Mouse (Mus musculus): Measurements from ENCODE around the gene Lrsam1. TPM values are rescaled to one million over a fixed set of nuclear protein-coding genes. Genes with fewer than 3 reads are reported as not detected.
A peak's percentile ranks its signal among the peaks of the same experiment; 100 is the strongest.
"Not testable (repeated sequence)": the region's sequence is repeated elsewhere in the genome, so short reads cannot be mapped to it uniquely, and the experiment has no call there.

Lrsam1 gene
- total RNA-seq (2014; rRNA removed) (31.4 and 37.3 TPM in 2 replicates), polyA plus RNA-seq (2015; fragmentation: Nextera tagmentation; extraction: Ambion mirVana) (25.3 and 26.2 TPM in 2 replicates)

DNA sequence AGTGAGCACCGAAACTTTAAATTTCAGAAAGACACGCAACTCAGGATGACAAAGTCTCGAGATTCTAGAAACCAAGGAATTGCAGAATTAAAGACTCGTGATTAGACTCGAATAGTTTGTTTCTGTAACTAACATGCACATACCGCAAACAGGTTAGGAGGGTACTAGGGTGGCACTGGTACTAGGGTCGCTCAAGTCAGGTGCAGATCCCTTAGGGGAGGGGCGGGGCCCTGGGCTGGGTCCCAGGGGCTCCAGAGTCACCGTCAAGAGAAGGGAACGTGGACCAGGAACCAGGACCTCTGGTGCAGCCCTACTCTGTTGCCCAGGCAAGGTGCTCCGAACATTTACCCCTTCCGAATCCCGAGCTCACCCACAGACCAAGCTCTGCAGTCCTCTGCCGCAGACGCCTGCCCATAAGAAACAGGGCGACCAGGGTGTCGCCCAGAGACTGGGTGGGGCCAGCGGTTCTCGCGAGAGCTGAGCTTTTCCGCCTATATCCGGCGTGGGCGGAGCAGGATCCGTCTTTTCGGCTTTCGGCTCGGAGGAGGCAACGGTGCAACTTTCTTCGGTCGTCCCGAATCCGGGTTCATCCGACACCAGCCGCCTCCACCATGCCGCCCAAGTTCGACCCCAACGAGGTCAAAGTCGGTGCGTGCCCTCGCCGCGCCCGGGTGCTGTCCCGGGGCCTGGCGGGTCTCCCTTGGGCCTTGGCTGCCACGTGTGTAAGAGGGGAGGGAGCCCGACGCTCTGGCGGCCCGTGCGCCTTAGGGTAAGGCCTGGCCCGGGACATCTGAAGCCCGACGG, at the start of gene Lrsam1, which contains the start of gene Rpl12:
Lrsam1 (minus strand) TSS at position 423 of the 804 bp plus-strand sequence.
Rpl12 (plus strand) TSS at position 368 of the 804 bp plus-strand sequence.
- Histone ChIP-seq H3K9ac (replicated peaks; ENCODE audit: low read length, poor library complexity, severe bottlenecking) (peak within 1 kb of the TSS; percentile 90), H3K4me2 (ENCODE audit: low read depth, low read length, poor library complexity, severe bottlenecking) (peak within 1 kb of the TSS; percentile 85), H3K27me3 (ENCODE audit: insufficient read depth, low read length) (no peaks in the 10 kb centered on the region), H3K36me3 (ENCODE audit: insufficient read depth, low read length) (peaks cover 17% of the 10 kb centered on the region), H3K4me1 (ENCODE audit: insufficient read depth, low read length) (0 out of 2 replicates have a peak, but pooled peaks cover 6% of the 10 kb centered on the region), H3K4me3 (ENCODE audit: low read depth, low read length) (peak within 1 kb of the TSS; percentile 51), H3K9me3 (ENCODE audit: low read length) (no peaks in the 10 kb centered on the region), H3K27ac (ENCODE audit: low read depth, low read length) (peak within 1 kb of the TSS; percentile 79)
- peak; percentile 94 for ATAC-seq (ENCODE audit: low FRiP score)
- TF ChIP-seq CTCF (IDR thresholded peaks at IDR 0.05): no peak
- 3% methylated on average over 53 of the region's 55 CpGs for WGBS
- peak; percentile 97 for DNase-seq (ENCODE audit: low spot score)

DNA sequence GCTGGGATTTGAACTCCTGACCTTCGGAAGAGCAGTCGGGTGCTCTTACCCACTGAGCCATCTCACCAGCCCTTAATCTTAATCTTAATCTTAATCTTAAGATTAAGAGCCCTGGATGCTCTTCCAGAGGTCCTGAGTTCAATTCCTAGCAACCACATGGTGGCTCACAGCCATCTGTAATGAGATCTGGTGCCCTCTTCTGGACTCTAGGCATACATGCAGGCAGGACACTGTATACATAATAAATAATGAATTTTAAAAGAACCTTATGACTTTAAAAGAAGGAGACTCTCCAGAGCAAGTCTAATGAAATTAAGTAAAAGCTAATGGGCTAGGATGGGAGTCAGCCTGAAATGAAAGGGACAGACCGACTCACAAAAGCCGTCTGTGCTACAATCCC, 47.6 kb upstream of the Lrsam1 start:
- not testable (repeated sequence) for H3K9ac ChIP-seq (replicated peaks; ENCODE audit: low read length, poor library complexity, severe bottlenecking); H3K4me1 ChIP-seq (ENCODE audit: insufficient read depth, low read length); ATAC-seq (ENCODE audit: low FRiP score); DNase-seq (ENCODE audit: low spot score); H3K4me2 ChIP-seq (ENCODE audit: low read depth, low read length, poor library complexity, severe bottlenecking); H3K4me3 ChIP-seq (ENCODE audit: low read depth, low read length); H3K27ac ChIP-seq (ENCODE audit: low read depth, low read length); H3K27me3 ChIP-seq (ENCODE audit: insufficient read depth, low read length); H3K9me3 ChIP-seq (ENCODE audit: low read length)
- peaks cover 44% of the 10 kb centered on the region for H3K36me3 ChIP-seq (ENCODE audit: insufficient read depth, low read length)
- 83% methylated on average over 4 of the region's 4 CpGs for WGBS
- TF ChIP-seq CTCF (IDR thresholded peaks at IDR 0.05): peak; percentile 54

DNA sequence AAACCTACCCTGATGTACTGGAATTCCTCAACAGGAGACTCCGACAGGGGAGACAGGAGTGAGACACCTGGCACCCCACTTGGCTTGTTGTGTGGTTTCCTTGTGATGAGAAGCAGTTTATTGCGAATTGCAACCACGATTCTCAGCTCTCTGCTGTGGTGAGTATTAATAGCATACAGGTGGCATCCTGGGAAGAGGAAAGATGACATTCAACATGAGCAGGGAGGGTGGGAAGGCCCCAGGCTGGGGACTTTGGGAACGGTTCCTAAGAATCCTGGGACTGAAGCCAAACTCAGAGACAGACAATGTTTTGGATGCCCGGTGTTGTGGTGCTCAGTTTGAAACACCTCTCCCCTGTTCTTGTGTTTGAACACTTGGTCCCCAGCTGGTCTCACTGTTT, 43.6 kb upstream of the Lrsam1 start:
- no peaks in the 10 kb centered on the region for H3K9me3 ChIP-seq (ENCODE audit: low read length)
- no peaks in the 10 kb centered on the region for H3K27me3 ChIP-seq (ENCODE audit: insufficient read depth, low read length)
- no peak overlapping the region for H3K9ac ChIP-seq (replicated peaks; ENCODE audit: low read length, poor library complexity, severe bottlenecking)
- H3K4me2 ChIP-seq (ENCODE audit: low read depth, low read length, poor library complexity, severe bottlenecking): no peak overlapping the region
- no peak for DNase-seq (ENCODE audit: low spot score)
- no peaks in the 10 kb centered on the region for H3K4me1 ChIP-seq (ENCODE audit: insufficient read depth, low read length)
- H3K36me3 ChIP-seq (ENCODE audit: insufficient read depth, low read length): peaks cover 42% of the 10 kb centered on the region
- 78% methylated on average over 5 of the region's 5 CpGs for WGBS
- ATAC-seq (ENCODE audit: low FRiP score): no peak
- no peak overlapping the region for H3K27ac ChIP-seq (ENCODE audit: low read depth, low read length)
- TF ChIP-seq CTCF (IDR thresholded peaks at IDR 0.05): no peak
- no peak overlapping the region for H3K4me3 ChIP-seq (ENCODE audit: low read depth, low read length)

DNA sequence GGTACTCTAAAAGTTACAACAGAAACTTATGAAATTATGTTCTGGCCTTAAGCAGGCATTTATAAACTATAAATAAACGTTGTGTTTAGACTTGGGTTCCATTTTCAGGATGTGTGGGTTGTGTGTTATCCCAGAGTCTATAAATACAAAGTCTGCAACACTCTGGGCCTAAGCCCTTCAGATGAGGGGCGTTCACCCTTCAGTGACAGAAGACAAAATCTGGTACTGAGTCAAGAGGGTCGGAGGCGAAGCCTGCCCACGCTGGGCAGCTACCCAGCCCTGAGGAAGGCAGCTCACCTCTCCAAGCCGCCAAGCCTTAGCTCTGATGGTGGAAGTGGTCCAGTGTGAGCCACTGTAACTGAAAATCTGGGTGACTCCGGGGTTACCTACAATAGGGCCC, 40.7 kb upstream of the Lrsam1 start:
- peaks cover 49% of the 10 kb centered on the region for H3K36me3 ChIP-seq (ENCODE audit: insufficient read depth, low read length)
- H3K9me3 ChIP-seq (ENCODE audit: low read length): no peaks in the 10 kb centered on the region
- no peak for TF ChIP-seq CTCF (IDR thresholded peaks at IDR 0.05)
- H3K4me1 ChIP-seq (ENCODE audit: insufficient read depth, low read length): no peaks in the 10 kb centered on the region
- no peak for DNase-seq (ENCODE audit: low spot score)
- H3K4me3 ChIP-seq (ENCODE audit: low read depth, low read length): no peak overlapping the region
- no peaks in the 10 kb centered on the region for H3K27me3 ChIP-seq (ENCODE audit: insufficient read depth, low read length)
- H3K9ac ChIP-seq (replicated peaks; ENCODE audit: low read length, poor library complexity, severe bottlenecking): no peak overlapping the region
- WGBS: 84% methylated on average over 7 of the region's 7 CpGs
- no peak overlapping the region for H3K4me2 ChIP-seq (ENCODE audit: low read depth, low read length, poor library complexity, severe bottlenecking)
- H3K27ac ChIP-seq (ENCODE audit: low read depth, low read length): no peak overlapping the region
- no peak for ATAC-seq (ENCODE audit: low FRiP score)

DNA sequence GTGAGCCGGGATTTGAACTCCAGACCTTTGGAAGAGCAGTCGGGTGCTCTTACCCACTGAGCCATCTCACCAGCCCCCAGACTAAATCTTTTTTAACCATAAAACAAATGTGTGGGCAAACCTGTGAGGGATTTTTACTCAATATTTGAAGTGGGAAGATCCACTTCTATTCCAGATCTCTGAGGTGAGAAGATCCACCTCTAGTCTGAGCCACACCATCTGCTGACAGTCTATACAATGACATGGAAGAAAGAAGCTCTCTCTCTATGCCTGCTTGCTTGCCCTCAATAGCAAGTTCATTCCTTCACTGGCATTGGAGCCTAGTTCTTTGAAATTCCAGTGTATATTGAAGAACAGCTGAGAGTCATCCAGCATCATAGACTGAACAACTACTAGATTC, 38.3 kb upstream of the Lrsam1 start:
- H3K9me3 ChIP-seq (ENCODE audit: low read length): no peaks in the 10 kb centered on the region
- H3K27me3 ChIP-seq (ENCODE audit: insufficient read depth, low read length): no peaks in the 10 kb centered on the region
- no peak overlapping the region for H3K4me2 ChIP-seq (ENCODE audit: low read depth, low read length, poor library complexity, severe bottlenecking)
- H3K9ac ChIP-seq (replicated peaks; ENCODE audit: low read length, poor library complexity, severe bottlenecking): no peak overlapping the region
- H3K4me1 ChIP-seq (ENCODE audit: insufficient read depth, low read length): no peaks in the 10 kb centered on the region
- H3K36me3 ChIP-seq (ENCODE audit: insufficient read depth, low read length): peaks cover 42% of the 10 kb centered on the region
- no peak for TF ChIP-seq CTCF (IDR thresholded peaks at IDR 0.05)
- H3K27ac ChIP-seq (ENCODE audit: low read depth, low read length): no peak overlapping the region
- WGBS: 98% methylated on average over 2 of the region's 2 CpGs
- H3K4me3 ChIP-seq (ENCODE audit: low read depth, low read length): no peak overlapping the region
- DNase-seq (ENCODE audit: low spot score) (no peak), ATAC-seq (ENCODE audit: low FRiP score) (no peak)

DNA sequence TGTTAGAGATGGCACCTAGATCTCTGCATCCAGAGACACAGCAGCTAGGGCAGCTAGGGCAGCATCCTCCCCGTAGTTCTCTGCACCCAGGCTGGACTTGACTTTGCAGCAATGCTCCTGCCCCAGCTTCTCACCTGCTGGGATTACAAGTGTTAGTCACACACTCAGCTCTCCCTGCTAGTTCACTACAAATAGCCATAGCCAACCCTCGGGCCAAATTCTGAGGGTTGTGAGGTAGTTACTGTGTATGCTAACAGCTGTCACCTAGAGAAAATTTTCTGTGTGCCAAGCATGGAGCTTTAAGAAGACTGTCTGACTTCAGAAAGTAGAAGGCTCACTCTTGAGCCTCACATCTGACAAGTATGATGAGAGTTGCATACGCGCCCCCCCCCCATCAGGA, 36.4 kb upstream of the Lrsam1 start:
- ATAC-seq (ENCODE audit: low FRiP score): no peak
- Histone ChIP-seq H3K4me1 (ENCODE audit: insufficient read depth, low read length) (no peaks in the 10 kb centered on the region), H3K36me3 (ENCODE audit: insufficient read depth, low read length) (peaks cover 27% of the 10 kb centered on the region), H3K9me3 (ENCODE audit: low read length) (no peaks in the 10 kb centered on the region), H3K9ac (replicated peaks; ENCODE audit: low read length, poor library complexity, severe bottlenecking) (no peak overlapping the region), H3K27me3 (ENCODE audit: insufficient read depth, low read length) (no peaks in the 10 kb centered on the region), H3K27ac (ENCODE audit: low read depth, low read length) (no peak overlapping the region), H3K4me3 (ENCODE audit: low read depth, low read length) (no peak overlapping the region), H3K4me2 (ENCODE audit: low read depth, low read length, poor library complexity, severe bottlenecking) (no peak overlapping the region)
- no peak for DNase-seq (ENCODE audit: low spot score)
- 87% methylated on average over 4 of the region's 4 CpGs for WGBS
- TF ChIP-seq CTCF (IDR thresholded peaks at IDR 0.05): no peak
